21 mouse cellular contexts compared by ENCODE assay signal in genomic region chr11:117475204-117475603, GRCm38 (mm10). TPM values are rescaled to one million over a fixed set of nuclear protein-coding genes. Genes with fewer than 3 reads are reported as not detected.
DNase-seq lines count a peak whose midpoint lies in the region; ATAC-seq and TF ChIP-seq lines count a peak whose summit lies in the region.
"Had no signal": no experiment of that assay in that cellular context is flagged by ENCODE, and none has a peak within 500 bp of the region (broad histone marks: within the 10 kb centered on the region; RNA-seq: fewer than 3 reads in every experiment).

No protein-coding gene starts in this region.

- WGBS in lung, postnatal 0 days, result 100% methylated on average over 2 of the region's 2 CpGs
- WGBS in lung, adult 2 months, result 92% methylated on average over 2 of the region's 2 CpGs

- H3K36me3 ChIP-seq in lung, postnatal 0 days (ENCODE audit: insufficient read depth, low read length), result no peaks in the 10 kb centered on the region
- H3K36me3 ChIP-seq in E14TG2a.4 (ENCODE audit: insufficient read depth, low read length), result no peaks in the 10 kb centered on the region
- H3K36me3 ChIP-seq: embryonic facial prominence, embryonic 15.5 days; forebrain, embryonic 15.5 days; G1E; heart, embryonic 13.5 days; hindbrain, embryonic 12.5 days had no signal

- 0 out of 2 replicates have a peak, but pooled peaks have one; percentile 6 for TF ChIP-seq CTCF in lung, postnatal 0 days (IDR thresholded peaks at IDR 0.05)
- TF ChIP-seq CTCF in lung, adult 2 months (IDR thresholded peaks at IDR 0.05; ENCODE audit: insufficient read depth, low read length), result no peak
- TF ChIP-seq CTCF in E14TG2a.4 (conservative IDR thresholded peaks at IDR 0.05; ENCODE audit: low read length), result peak; percentile 25

- no peaks in the 10 kb centered on the region for H3K4me1 ChIP-seq in lung, postnatal 0 days (ENCODE audit: insufficient read depth, low read depth, low read length)
- no peaks in the 10 kb centered on the region for H3K4me1 ChIP-seq in lung, adult 2 months (ENCODE audit: control insufficient read depth, insufficient read depth, low read length)
- peaks cover 94% of the 10 kb centered on the region for H3K4me1 ChIP-seq in E14TG2a.4 (replicated peaks; ENCODE audit: low read depth, low read length)

- no peaks in the 10 kb centered on the region for H3K27me3 ChIP-seq in lung, postnatal 0 days (replicated peaks; ENCODE audit: insufficient read depth, low read length)
- H3K27me3 ChIP-seq in E14TG2a.4 (ENCODE audit: insufficient read depth, low read length), result no peaks in the 10 kb centered on the region; the same call in 1 of the 2 replicates
- H3K27me3 ChIP-seq: embryonic facial prominence, embryonic 15.5 days; forebrain, embryonic 15.5 days had no signal

- no peak overlapping the region for H3K4me2 ChIP-seq in lung, postnatal 0 days (replicated peaks; ENCODE audit: low read depth, low read length)
- H3K4me2 ChIP-seq: forebrain, embryonic 15.5 days had no signal

- no peak for ATAC-seq in lung, postnatal 0 days
- ATAC-seq in megakaryocyte progenitor cell, adult 5-6 weeks (replicated peaks; ENCODE audit: poor library complexity), result no peak
- ATAC-seq: forebrain, embryonic 15.5 days; hindbrain, embryonic 16.5 days; inflammation-experienced regulatory T-cells, adult 6 months had no signal

- no peak for TF ChIP-seq EP300 in lung, postnatal 0 days (IDR thresholded peaks at IDR 0.05)

- H3K9me3 ChIP-seq in lung, postnatal 0 days (ENCODE audit: low read length), result no peaks in the 10 kb centered on the region
- H3K9me3 ChIP-seq in E14TG2a.4 (ENCODE audit: low read length), result peaks cover 5% of the 10 kb centered on the region; the same call in 1 of the 2 replicates
- H3K9me3 ChIP-seq: embryonic facial prominence, embryonic 15.5 days; forebrain, embryonic 15.5 days; G1E; hindbrain, embryonic 12.5 days had no signal

- TF ChIP-seq POLR2A in lung, adult 2 months (IDR thresholded peaks at IDR 0.05; ENCODE audit: borderline replicate concordance, extremely low read depth, low read depth, low read length), result no peak

- no peak overlapping the region for H3K4me3 ChIP-seq in lung, postnatal 0 days (ENCODE audit: low read depth, low read length)
- H3K4me3 ChIP-seq in lung, adult 2 months (replicated peaks; ENCODE audit: extremely low read depth, low read depth, low read length), result no peak overlapping the region
- H3K4me3 ChIP-seq in E14TG2a.4 (replicated peaks; ENCODE audit: low read length), result no peak overlapping the region
- H3K4me3 ChIP-seq: embryonic facial prominence, embryonic 15.5 days; erythroblast, embryonic 14.5 days; forebrain, embryonic 10.5 days; forebrain, embryonic 15.5 days; heart, embryonic 13.5 days; hindbrain, embryonic 12.5 days had no signal

- H3K27ac ChIP-seq in lung, postnatal 0 days (ENCODE audit: low read length), result no peak overlapping the region
- H3K27ac ChIP-seq: embryonic facial prominence, embryonic 15.5 days; forebrain, embryonic 15.5 days; heart, embryonic 13.5 days; hindbrain, embryonic 12.5 days had no signal

- no peak overlapping the region for H3K9ac ChIP-seq in lung, postnatal 0 days (replicated peaks; ENCODE audit: low read depth)
- H3K9ac ChIP-seq: embryonic facial prominence, embryonic 15.5 days; forebrain, embryonic 15.5 days; heart, embryonic 13.5 days; hindbrain, embryonic 12.5 days had no signal

- DNase-seq in lung, postnatal 0 days (ENCODE audit: low spot score), result no peak
- no peak for DNase-seq in lung, adult 2 months
- DNase-seq in brain, adult 2 months (ENCODE audit: low read depth, low spot score), result peak; percentile 31
- DNase-seq in heart, postnatal 25 days (ENCODE audit: low spot score), result no peak
- DNase-seq: cerebellum, adult 2 months had no signal

- intact Hi-C loops in heart, postnatal 25 days (cut with DNase I), result loop anchor here (5.0 kb wide), 1 partner anchor 88 kb away; no protein-coding TSS in a partner anchor

RNA-seq across cellular contexts. Expression of gene Gm11733, which starts 9.0 kb away (rescaled TPM):
- polyA plus RNA-seq in lung, postnatal 0 days (2015; fragmentation: Nextera tagmentation; extraction: Ambion mirVana), result not detected in 2 replicates
- polyA plus RNA-seq in lung, adult 2 months (2012; rRNA removed), result not detected in 2 replicates
- total RNA-seq in megakaryocyte progenitor cell, adult 5-6 weeks (2015), result not detected in 2 replicates
- total RNA-seq in megakaryocyte progenitor cell, adult 5-6 weeks (2017), result not detected in 2 replicates
- not detected for total RNA-seq in heart, postnatal 25 days (2021)
- total RNA-seq: adrenal gland, postnatal 14 days; gastrocnemius, adult 8-10 months; gastrocnemius, postnatal 36 days; heart, postnatal 4 days had no signal
- polyA plus RNA-seq: embryonic facial prominence, embryonic 15.5 days; erythroblast, embryonic 14.5 days; forebrain, embryonic 10.5 days; forebrain, embryonic 15.5 days; G1E; heart, embryonic 13.5 days; heart, postnatal 0 days; hindbrain, embryonic 12.5 days; inflammation-experienced regulatory T-cells, adult 6 months had no signal
